Mouse (Mus musculus): Measurements from ENCODE around the gene Ifngr1. TPM values are rescaled to one million over a fixed set of nuclear protein-coding genes. Genes with fewer than 3 reads are reported as not detected.

The Ifngr1 gene
- total and polyA plus RNA-seq, 2 experiments: 9.0 to 16.8 TPM

DNA sequence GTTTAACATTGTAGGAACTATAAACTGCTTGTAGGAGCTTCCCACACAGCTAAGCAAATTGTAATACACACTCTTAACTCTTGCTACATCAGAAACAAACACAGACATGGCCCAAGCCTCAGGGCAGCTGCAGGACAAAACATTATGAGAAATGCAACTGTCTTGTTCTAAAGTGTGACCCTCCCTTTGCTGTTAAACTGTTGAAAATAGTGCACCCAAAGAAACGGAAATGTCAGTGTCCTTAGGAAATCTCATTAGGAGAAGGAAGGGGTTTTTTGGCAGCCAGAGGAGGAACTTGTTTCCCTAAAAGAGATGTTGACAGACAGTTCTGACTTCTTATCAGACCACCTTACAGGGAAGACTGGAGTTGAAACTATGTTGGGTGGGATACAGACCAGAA, 21.0 kb upstream of the Ifngr1 start:
- WGBS: 51% methylated on average over 1 of the region's 1 CpGs
- DNase-seq (ENCODE audit: extremely low read depth, low read depth, low spot score): peak; percentile 36
- Histone ChIP-seq H3K27ac (replicated peaks; ENCODE audit: insufficient read depth, low read depth, low read length) (peak overlapping the region; percentile 48), H3K4me3 (ENCODE audit: insufficient read depth, low read depth, low read length) (no peak overlapping the region), H3K27me3 (ENCODE audit: control insufficient read depth, insufficient read depth, low read length) (no peaks in the 10 kb centered on the region), H3K79me2 (ENCODE audit: control insufficient read depth, insufficient read depth, low read length) (no peaks in the 10 kb centered on the region), H3K4me1 (ENCODE audit: control insufficient read depth, insufficient read depth, low read length) (peaks cover 2% of the 10 kb centered on the region; the same call in 1 of the 2 replicates), H3K9ac (ENCODE audit: low read depth, low read length) (no peak overlapping the region), H3K36me3 (ENCODE audit: control insufficient read depth, insufficient read depth, low read length) (no peaks in the 10 kb centered on the region)
- TF ChIP-seq CTCF (IDR thresholded peaks at IDR 0.05; ENCODE audit: low read depth, low read length): no peak
- TF ChIP-seq POLR2A (IDR thresholded peaks at IDR 0.05; ENCODE audit: extremely low read depth, insufficient read depth, low read length): no peak

DNA sequence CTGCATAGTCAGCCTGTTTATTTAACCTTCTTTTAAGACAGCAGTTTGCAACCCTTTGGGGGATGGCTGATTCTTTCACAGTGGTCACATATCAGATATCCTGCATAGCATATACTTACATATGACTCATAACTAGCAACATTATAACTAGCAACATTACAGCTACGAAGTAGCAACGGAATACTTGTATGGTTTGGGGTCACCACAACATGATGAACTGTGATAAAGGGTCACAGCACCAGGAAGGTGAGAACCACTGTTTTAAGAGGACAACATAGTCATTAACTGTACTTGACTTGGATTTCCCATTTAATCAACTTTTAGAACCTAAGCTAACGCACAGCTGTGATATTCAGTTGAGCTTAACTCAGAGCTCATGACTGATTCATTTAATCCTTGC, 14.2 kb upstream of the Ifngr1 start:
- no peaks in the 10 kb centered on the region for H3K36me3 ChIP-seq (ENCODE audit: control insufficient read depth, insufficient read depth, low read length)
- no peak for DNase-seq (ENCODE audit: extremely low read depth, low read depth, low spot score)
- WGBS: 93% methylated on average over 3 of the region's 3 CpGs
- TF ChIP-seq CTCF (IDR thresholded peaks at IDR 0.05; ENCODE audit: low read depth, low read length): no peak
- no peak for TF ChIP-seq POLR2A (IDR thresholded peaks at IDR 0.05; ENCODE audit: extremely low read depth, insufficient read depth, low read length)
- no peaks in the 10 kb centered on the region for H3K79me2 ChIP-seq (ENCODE audit: control insufficient read depth, insufficient read depth, low read length)
- no peaks in the 10 kb centered on the region for H3K27me3 ChIP-seq (ENCODE audit: control insufficient read depth, insufficient read depth, low read length)
- H3K9ac ChIP-seq (ENCODE audit: low read depth, low read length): no peak overlapping the region
- H3K27ac ChIP-seq (replicated peaks; ENCODE audit: insufficient read depth, low read depth, low read length): no peak overlapping the region
- no peaks in the 10 kb centered on the region for H3K4me1 ChIP-seq (ENCODE audit: control insufficient read depth, insufficient read depth, low read length)
- H3K4me3 ChIP-seq (ENCODE audit: insufficient read depth, low read depth, low read length): no peak overlapping the region

DNA sequence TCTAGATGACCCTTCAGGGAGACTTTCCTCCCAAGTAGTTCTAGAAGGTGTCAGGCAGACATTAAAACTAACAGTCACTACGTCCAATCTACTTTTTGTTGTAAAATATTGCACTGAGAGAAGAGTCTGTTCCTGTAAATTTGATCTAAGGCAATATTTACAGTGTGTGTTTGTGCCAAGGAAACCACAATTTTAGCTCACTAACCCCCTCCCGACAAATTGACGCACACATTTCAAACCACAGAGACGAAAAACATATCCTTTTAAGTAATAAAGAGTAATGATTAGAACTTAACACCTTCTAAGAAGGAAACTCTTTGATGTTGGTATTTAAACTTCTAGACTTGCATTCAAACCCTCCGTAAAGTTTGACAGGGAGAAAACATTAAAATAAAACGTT, 13.7 kb upstream of the Ifngr1 start:
- TF ChIP-seq POLR2A (IDR thresholded peaks at IDR 0.05; ENCODE audit: extremely low read depth, insufficient read depth, low read length) (no peak), CTCF (IDR thresholded peaks at IDR 0.05; ENCODE audit: low read depth, low read length) (no peak)

DNA sequence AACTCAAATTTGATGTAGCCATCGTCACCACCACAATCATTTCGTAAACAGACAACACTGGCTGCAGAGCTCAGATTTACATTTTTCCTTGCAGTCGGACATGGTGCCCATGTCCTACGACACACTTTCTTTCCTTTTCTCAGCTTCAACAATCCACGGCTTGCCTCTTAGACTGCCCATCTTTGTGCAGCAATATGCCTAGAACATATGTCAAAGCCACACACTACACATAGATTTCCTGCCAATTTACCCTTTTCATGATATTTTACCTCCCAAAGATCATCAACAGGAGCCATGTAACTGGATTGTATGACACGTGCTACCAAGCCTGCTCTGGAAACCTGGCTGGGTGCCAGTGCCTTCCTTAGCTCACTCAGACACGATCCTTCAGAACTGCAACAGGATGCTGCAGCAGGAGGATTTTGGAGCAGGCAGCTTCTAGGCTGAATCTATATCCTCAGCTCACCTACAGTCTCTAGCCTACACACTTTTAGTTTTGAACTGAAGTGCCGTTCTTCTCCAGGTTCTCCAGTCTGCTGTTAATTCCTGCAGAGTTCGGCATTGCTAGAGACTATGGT, 13.3 kb upstream of the Ifngr1 start:
- no peak overlapping the region for H3K27ac ChIP-seq (replicated peaks; ENCODE audit: insufficient read depth, low read depth, low read length)
- DNase-seq (ENCODE audit: extremely low read depth, low read depth, low spot score): no peak
- no peak overlapping the region for H3K4me3 ChIP-seq (ENCODE audit: insufficient read depth, low read depth, low read length)
- no peaks in the 10 kb centered on the region for H3K4me1 ChIP-seq (ENCODE audit: control insufficient read depth, insufficient read depth, low read length)
- H3K36me3 ChIP-seq (ENCODE audit: control insufficient read depth, insufficient read depth, low read length): no peaks in the 10 kb centered on the region
- no peak for TF ChIP-seq POLR2A (IDR thresholded peaks at IDR 0.05; ENCODE audit: extremely low read depth, insufficient read depth, low read length)
- no peak for TF ChIP-seq CTCF (IDR thresholded peaks at IDR 0.05; ENCODE audit: low read depth, low read length)
- 80% methylated on average over 9 of the region's 9 CpGs for WGBS
- H3K27me3 ChIP-seq (ENCODE audit: control insufficient read depth, insufficient read depth, low read length): no peaks in the 10 kb centered on the region
- H3K9ac ChIP-seq (ENCODE audit: low read depth, low read length): no peak overlapping the region
- H3K79me2 ChIP-seq (ENCODE audit: control insufficient read depth, insufficient read depth, low read length): no peaks in the 10 kb centered on the region

More for the DNA sequence above, 13.7 kb upstream of the Ifngr1 start:
- Histone ChIP-seq H3K27ac (replicated peaks; ENCODE audit: insufficient read depth, low read depth, low read length) (no peak overlapping the region), H3K9ac (ENCODE audit: low read depth, low read length) (no peak overlapping the region), H3K4me1 (ENCODE audit: control insufficient read depth, insufficient read depth, low read length) (no peaks in the 10 kb centered on the region), H3K79me2 (ENCODE audit: control insufficient read depth, insufficient read depth, low read length) (no peaks in the 10 kb centered on the region), H3K27me3 (ENCODE audit: control insufficient read depth, insufficient read depth, low read length) (no peaks in the 10 kb centered on the region), H3K4me3 (ENCODE audit: insufficient read depth, low read depth, low read length) (no peak overlapping the region), H3K36me3 (ENCODE audit: control insufficient read depth, insufficient read depth, low read length) (no peaks in the 10 kb centered on the region)
- 91% methylated on average over 6 of the region's 6 CpGs for WGBS
- no peak for DNase-seq (ENCODE audit: extremely low read depth, low read depth, low spot score)

DNA sequence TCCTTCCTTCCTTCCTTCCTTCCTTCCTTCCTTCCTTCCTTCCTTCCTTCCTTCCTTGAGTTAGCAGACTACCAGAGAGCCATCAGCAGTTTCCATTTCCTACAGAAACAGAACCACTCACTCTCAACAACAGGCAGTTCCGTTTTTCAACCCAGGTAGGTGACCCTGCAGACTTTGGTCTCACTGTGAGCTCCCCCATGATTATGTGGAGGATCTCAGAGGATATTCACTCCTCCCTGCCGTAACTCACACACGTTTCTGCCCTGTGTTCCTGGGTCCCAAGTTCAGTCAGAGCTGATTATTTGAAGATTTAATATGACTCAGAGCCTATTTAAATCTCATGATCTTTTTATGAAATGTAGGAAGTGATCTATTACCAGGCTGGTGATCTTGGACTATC, 11.1 kb upstream of the Ifngr1 start:
- Histone ChIP-seq H3K27ac (replicated peaks; ENCODE audit: insufficient read depth, low read depth, low read length) (no peak overlapping the region), H3K4me1 (ENCODE audit: control insufficient read depth, insufficient read depth, low read length) (no peaks in the 10 kb centered on the region), H3K4me3 (ENCODE audit: insufficient read depth, low read depth, low read length) (no peak overlapping the region), H3K79me2 (ENCODE audit: control insufficient read depth, insufficient read depth, low read length) (no peaks in the 10 kb centered on the region), H3K36me3 (ENCODE audit: control insufficient read depth, insufficient read depth, low read length) (no peaks in the 10 kb centered on the region), H3K9ac (ENCODE audit: low read depth, low read length) (no peak overlapping the region), H3K27me3 (ENCODE audit: control insufficient read depth, insufficient read depth, low read length) (no peaks in the 10 kb centered on the region)
- whole genome bisulfite sequencing: 28% methylated on average over 3 of the region's 3 CpGs
- no peak for DNase-seq (ENCODE audit: extremely low read depth, low read depth, low spot score)
- TF ChIP-seq CTCF (IDR thresholded peaks at IDR 0.05; ENCODE audit: low read depth, low read length): no peak
- no peak for TF ChIP-seq POLR2A (IDR thresholded peaks at IDR 0.05; ENCODE audit: extremely low read depth, insufficient read depth, low read length)

DNA sequence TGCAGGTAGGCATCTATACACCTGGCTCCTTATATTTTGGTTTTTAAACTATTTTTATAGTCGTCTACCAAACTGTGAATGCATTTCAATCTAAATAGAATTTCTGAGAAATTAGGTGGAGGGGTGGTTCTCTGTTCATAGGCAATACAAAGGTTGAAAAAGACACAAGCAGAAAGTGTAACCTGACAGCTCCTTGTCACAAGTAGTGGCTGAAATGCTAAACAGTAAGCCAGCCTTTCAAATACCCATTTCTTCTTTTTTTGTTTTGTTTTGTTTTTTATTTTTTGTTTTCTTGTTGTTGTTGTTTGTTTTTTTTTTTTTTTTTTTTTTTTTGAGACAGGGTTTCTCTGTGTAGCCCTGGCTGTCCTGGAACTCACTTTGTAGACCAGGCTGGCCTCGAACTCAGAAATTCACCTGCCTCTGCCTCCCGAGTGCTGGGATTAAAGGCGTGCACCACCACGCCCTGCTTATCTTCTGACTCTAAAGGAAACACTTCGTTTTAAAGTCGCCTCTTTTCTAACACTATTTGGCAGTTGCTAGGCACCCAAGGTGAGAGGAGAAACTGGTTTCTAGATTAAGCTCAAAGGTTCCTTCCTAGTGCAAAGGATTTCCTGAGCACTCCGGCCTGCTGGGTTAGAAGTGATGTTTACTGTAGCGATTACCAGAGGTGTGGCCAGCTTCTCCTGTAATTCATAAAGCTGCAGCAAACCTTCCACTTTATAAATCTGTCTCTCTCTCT, 9.7 kb upstream of the Ifngr1 start:
- H3K4me3 ChIP-seq (ENCODE audit: insufficient read depth, low read depth, low read length): no peak overlapping the region
- H3K4me1 ChIP-seq (ENCODE audit: control insufficient read depth, insufficient read depth, low read length): no peaks in the 10 kb centered on the region
- no peak for TF ChIP-seq CTCF (IDR thresholded peaks at IDR 0.05; ENCODE audit: low read depth, low read length)
- no peak for TF ChIP-seq POLR2A (IDR thresholded peaks at IDR 0.05; ENCODE audit: extremely low read depth, insufficient read depth, low read length)
- no peak overlapping the region for H3K9ac ChIP-seq (ENCODE audit: low read depth, low read length)
- WGBS: 74% methylated on average over 9 of the region's 9 CpGs
- no peak for DNase-seq (ENCODE audit: extremely low read depth, low read depth, low spot score)
- H3K36me3 ChIP-seq (ENCODE audit: control insufficient read depth, insufficient read depth, low read length): no peaks in the 10 kb centered on the region
- no peak overlapping the region for H3K27ac ChIP-seq (replicated peaks; ENCODE audit: insufficient read depth, low read depth, low read length)
- no peaks in the 10 kb centered on the region for H3K79me2 ChIP-seq (ENCODE audit: control insufficient read depth, insufficient read depth, low read length)
- H3K27me3 ChIP-seq (ENCODE audit: control insufficient read depth, insufficient read depth, low read length): no peaks in the 10 kb centered on the region
